Mouse (Mus musculus) thymus, postnatal 10 days (tissue): ENCODE data around the gene Utf1.

Source experiments
- DNase-seq, 2 experiments: peaks; one replicate each; pipeline ENCODE4 v3.0.0; 2021; ENCODE audit warnings: low spot score in 2 of 2

Utf1 gene

DNA sequence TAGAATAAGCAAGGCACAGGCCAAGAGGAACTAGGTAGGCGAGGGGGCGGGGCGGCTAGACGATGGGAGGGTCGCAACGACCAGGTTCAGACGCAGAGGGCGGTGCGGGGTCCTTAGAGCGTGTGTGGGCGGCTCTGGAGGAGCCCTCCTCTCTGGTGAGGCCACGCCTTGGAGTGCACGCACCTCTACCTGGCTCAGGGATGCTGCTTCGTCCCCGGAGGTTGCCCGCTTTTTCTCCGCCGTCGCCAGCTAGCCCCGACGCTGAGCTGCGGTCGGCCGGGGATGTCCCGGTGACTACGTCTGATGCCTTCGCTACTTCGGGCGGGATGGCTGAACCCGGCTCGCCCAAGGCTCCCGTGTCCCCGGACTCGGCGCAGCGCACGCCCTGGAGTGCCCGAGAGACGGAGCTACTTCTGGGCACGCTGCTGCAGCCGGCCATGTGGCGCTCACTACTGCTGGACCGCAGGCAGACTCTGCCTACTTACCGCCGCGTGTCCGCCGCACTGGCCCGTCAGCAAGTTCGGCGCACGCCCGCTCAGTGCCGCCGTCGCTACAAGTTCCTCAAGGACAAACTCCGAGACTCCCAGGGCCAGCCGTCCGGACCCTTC is at the start of gene Utf1:
Gene Utf1, plus strand, starts transcription at position 116 of the 608 bp plus-strand sequence.
- DNase-seq: no peak

DNA sequence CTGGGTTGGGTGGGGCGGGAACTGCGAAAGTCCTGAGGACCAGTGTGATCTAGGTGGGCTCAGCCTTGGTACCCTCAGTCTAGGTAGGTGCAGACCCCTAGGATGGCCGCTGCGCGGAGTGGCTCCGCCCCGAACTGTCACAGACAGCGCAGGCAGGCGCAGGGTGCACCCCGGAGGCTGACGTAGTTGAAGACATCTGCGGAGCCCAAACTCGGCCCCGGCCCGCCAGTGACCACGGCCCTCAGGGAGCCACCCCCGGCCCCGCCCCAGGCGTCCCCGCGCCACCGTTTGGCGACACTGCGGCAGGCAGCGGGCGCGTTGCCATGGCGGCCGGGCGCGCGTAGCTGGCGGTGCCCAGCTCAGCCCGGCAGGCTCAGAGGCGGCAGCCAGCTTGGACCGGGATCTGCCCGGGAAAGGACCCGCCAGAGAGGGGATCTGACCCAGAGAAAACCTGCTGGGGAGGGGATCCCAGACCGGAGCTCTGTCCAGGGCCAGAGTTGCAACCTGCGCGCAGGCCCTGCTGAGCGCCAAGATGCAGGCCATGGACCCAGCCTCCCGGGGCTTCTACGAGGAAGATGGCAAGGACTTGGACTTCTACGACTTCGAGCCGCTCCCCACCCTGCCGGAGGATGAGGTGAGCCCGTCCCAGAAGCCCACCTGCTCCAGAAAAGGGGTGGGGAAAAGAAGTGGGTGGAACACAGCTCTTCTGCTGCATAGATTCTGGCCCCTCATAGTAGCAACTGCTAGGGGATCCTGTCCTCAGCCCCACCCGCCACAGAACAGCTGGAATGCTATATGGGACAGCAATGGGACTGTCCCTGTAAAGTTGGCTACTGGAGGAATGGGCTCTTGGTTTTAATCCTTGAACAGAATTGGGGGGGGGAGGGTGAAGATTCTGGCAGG is 48.7 kb upstream of the Utf1 start, which contains the start of gene Kndc1:
Gene Kndc1, plus strand, starts transcription at position 42 of the 903 bp plus-strand sequence.
- DNase-seq: no peak

DNA sequence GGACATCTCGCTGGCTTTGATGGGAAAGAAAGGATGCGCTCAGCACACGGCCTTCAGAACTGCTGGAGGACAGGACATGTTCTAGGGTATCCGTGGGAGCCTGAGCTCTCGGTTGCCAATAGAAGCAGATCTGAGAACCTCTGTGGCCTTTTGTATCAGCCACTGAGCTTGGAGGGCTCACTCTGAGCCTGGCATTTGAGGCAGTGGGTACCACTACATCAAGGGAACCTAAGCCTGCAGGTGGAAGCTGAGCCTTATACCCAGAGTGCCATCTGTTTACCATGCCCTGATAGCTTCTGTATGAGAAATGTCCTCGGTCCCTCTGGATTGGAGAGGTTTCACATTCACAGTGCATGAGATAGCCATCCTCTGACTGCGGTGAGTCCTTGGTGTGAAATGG is 47.3 kb upstream of the Utf1 start:
- no peak for DNase-seq

DNA sequence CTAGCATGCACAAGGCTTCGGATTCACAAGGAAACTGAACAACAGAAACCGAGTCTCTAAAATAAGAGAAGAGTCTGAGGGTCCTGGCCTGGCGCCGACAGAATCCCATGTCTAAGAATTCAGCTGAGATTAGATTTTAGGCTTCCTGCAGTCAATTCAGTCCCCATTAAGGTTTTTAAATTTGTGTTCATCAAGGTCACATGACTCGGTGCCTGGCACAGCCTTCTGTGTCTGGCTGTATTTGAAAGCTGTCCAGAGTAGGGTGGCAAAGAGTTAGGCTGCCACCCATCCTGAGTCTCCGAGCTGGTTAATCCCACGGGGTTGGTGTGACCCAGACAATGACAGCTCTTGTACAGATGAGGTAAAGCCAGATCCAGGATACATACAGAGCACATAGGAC is 46.8 kb upstream of the Utf1 start:
- DNase-seq: no peak

DNA sequence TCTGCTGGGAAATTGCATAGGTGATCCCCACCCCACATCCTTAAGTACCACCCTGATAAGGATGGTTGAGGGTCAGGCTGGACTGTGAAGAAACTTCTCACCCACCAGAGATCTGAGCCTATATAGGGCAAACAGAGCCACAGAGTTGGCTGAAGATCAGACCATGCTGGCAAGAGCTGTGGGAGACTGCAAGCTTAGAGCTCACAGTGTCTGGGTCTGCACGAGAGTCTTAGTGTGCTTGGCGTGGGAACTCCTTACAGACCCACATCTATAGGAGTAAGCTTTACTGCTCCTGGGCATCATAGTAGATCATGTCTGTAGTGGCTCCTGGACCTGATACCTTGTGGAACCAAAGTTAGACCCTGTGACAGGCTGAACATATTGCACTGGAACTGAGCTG is 45.0 kb upstream of the Utf1 start:
- DNase-seq: no peak

DNA sequence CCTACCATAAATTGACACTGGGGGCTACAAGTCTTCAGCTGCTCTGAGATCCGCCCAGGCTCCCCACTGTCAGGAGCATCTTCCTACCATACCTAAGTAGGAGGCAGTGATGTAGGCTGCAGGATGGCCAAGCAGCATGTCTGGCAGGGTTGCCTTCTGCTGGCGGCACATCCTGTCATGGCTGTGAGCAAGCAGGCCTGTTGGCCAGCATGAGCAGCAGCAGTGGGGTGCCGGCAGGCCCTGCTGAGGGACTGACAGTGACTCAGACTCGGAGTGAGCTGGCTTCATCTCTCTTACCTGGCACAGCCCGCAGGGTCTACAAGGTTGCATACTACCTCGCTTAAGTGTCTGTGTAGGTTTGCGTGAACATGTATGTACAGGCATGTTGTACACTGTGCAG is 44.1 kb upstream of the Utf1 start:
- DNase-seq: no peak

DNA sequence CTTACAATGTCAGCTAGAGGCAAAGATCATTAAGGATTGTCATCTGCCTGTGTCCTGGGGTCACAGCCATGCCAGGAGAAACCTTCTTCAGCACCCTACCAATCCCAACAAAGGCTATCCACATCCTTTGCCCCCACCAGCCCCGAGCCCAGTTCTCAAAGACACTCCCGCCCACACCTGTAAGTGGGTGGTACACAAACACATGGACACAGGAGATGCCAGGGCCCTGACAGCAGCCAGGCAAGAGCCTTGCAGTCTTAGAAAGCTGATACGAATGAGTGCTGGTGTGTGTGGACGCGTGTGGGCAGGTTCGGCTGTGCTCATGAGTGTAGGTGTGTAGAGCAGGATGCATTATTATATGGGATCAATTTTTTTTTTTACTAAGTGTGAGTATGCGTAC is 43.1 kb upstream of the Utf1 start:
- no peak for DNase-seq

DNA sequence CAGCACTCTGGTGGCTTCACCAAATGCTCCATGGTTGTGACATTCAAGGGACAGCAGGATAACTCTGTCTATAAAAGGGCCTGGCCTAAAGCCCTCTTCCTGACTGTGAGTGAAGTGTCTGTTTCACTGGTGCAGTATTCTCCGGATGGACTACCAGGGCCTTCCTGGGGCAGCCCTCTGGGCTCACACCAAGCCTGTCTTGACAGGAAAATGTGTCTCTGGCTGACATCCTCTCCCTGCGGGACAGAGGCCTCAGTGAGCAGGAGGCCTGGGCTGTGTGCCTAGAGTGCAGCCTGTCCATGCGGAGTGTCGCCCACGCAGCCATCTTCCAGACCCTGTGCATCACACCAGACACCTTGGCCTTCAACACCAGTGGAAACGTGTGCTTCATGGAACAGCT is 42.7 kb upstream of the Utf1 start:
- DNase-seq: no peak

DNA sequence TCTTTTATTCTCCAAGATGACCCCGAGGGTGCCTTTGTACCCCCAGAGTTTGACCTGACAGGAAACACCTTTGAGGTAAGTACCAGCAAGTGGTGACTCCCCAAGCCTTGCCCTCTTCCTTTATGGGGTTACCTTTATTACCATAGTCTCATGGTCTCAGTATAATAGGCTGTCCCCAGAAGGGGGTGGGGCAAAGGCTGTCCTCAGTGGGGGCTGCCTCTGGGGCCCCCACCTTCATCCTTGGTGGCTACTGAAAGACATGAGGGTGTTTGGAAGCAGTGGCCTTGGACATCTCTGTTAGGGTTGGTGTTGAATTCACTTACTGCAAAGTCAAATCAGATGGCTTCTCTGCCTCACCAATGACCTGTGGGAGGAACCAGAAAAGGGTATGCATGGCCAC is 41.6 kb upstream of the Utf1 start:
- DNase-seq: no peak

DNA sequence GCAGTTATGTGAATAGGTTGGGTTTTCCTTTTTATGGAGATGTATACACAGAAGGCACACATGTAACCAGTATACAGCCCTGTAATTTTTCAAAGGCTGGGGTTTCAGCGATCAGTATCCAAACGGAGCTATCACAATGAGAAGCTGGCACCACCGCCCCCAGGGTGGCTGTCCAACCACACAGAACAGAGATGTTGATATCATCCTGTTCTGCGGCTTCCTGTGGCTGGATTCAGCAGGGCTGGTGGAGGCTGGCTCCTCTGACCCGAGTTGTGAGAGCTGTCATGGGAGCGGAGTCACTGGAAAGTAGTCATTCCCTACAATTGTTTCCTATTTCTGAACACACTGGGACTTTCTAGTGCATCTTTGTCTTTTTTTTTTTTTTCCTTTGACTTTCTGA is 38.3 kb upstream of the Utf1 start:
- DNase-seq: no peak

DNA sequence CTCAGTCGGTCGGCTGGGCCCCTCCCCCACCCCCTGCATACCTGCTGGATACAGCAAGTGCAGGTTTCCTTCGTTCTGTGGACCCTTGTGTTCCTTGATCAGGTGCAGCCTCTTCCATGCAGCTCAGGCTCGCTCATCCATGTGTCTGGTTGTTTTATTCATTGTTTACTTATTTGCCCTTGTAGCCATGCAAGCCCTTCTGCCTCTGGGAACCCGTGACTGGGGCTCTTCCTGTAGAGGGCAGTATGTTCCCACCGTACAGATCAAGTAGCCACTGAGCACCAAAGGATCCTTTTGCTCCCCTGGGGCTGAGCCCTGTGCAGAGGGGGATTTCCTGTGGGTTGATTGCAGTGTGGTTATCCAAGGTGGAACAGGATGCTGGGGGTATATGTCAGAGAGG is 37.9 kb upstream of the Utf1 start:
- DNase-seq: peak in 1 of 2 experiments; percentile 44

DNA sequence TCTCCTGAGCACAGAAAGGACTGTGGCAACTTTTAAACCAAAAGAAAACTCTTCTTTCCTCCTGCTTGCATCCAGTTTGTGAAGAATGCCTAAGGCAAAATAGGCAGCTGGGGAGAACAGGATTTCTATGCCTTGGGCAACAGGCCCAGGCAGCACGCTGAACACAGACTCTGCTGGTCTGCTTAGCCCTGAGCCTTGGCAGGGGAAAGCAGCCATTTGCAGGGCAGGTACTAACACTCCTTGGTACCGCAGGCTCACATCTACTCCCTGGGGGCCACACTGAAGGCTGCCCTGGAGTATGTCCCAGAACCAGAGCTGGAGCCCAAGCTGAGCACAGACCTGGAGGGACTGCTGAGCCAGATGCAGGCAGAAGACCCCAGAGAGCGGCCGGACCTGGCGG is 35.4 kb upstream of the Utf1 start:
- DNase-seq: no peak

DNA sequence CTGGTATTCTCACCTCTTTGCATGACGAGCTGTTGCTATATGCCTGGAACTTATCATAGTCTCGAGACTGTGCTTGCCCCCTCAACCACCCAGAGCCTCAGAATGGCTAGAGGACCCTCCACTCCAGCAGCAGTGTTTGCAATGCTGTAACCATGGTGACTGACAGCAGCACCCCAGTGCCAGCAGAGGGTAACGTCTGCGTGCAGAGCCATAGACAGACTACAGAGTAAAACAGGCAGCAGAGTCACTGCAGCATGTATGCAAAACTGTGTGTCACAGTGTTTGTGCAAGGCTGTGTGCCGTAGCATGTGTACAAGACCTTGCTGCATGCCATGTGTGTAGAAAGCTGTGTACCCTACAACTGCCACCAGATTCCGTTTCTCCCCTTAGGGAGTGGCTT is 34.1 kb upstream of the Utf1 start:
- DNase-seq: no peak

DNA sequence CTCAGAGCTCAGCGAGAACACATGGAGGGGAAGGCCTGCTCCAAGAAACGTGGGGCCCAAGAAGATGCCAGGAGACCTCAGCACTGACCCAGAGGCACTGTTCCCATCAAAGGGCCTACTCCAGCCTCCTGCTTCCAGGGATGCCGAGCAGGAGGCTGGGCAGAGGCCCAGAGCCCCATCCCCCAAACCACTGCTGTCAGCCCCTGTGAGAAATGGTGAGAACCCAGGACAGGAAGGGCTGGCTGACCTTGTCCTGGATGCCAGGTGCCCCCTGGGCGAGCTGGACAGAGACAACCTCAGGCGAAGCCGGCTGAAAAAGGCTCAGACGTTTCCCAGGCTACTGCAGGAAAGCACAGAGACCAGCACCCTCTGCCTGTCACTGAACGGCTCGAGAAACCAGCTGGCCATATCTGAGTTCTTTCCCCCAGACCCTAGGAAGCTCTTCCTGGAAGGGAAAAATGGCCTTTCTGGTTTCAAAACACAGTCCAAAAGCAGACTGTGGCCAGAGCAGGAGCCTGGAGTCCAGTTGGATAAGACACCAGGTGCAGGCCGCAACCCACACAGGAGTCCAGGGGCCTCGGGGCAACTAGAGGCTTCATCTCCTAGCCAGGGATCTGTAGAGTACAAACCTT is 33.3 kb upstream of the Utf1 start:
- no peak for DNase-seq

DNA sequence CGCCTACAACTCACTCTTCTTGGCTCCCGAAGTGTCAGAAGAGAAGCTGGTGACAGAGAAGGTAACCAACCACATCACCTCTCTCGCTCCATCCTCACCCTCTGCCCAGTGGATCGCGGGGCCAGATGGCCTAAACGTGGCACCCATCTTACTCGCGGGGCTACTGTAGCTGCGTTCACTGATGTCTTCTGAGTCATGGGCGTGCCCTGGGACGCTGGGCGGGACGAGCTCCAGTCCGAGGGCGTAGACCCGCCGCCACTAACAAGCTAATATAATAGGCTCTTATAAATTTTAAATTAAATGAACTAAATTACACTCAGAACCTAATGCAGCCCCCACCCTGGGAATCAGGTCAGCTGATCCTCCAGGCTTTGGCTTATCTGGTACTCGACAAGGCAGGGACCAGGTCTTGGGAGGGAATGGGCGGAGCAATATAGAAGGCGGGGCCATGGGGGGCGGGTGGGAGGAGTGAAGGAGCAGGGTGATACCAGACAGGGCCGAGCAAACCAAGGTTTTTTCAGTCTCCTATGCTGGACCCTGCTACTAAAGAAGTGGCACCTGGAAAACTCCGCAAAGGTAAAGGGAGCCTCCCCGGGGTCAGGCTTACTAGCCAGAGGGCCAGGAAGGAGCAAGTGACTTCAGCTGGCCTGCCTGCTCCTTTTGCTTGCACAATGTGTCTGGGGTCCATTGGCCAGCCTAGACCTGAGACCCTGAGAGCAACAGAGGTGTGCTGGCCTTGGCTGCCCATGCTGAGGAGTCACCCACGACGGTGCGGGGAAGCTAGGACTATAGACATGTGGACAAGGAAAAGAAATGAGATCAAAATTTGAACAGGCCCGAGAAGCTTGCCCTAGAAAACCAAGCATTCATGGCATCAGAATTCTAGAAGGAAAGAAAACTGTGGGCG is 29.2 kb upstream of the Utf1 start:
- no peak for DNase-seq

DNA sequence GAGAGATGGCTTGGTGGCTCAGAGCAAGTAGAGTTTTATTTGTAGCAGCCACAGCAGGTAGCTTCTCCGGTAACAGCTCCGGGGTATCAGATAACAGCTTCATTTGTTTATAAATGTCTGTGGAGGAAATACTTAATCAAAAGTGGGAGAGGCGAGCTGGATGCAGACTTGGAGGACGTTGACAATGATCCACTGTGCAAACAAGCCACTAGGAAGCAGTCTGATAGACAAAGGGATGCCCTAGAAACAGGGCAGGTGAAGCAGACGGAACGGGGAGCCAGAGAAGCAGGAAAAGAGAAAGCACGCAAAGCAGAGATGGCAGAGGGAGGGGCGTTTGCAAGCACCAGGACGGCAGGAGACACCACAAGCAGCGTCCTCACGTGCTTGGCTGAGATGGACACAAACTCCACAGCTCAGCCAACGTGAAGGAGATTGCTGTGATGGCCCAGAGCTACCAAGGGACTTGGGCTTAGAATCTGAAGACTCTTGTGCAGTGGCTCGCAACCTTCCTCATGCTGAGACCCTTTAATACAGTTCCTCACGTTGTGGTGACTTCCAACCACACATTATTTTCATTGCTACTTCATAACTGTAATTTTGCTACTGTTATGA is 27.8 kb upstream of the Utf1 start:
- DNase-seq: no peak

DNA sequence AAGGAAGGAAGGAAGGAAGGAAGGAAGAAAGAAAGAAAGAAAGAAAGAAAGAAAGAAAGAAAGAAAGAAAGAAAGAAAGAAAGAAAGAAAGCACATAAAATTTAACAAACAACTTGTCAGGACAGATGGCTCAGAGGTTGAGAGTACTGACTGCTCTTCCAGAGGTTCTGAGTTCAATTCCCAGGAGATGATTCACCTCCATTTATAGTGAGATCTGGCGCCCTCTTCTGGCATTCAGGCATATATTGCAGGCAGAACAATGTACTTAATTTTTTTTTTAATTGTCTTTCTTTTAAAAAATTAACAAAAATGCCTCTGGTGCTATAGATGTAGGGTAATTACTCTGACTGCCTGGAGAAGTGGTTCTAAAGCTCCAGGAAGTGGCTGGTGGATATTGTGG is 27.2 kb upstream of the Utf1 start:
- no peak for DNase-seq

DNA sequence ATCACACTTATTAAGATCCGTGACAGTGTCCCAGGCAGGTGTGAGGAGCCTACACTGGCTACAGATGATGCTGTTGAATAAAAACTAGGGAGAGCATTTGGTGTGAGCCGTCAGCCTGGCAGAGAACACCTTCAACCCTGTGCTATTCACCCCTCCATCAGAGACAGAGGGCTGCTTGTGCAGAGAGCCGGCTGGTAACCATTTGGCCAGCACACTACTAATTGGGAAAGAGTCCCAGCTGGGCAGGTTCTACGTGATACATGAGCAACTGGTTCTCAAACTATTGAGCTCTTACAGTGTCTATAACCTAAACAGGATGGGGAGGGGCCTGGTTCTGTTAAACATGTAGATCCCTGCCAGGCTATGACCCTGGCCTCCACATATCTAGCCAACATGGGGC is 25.3 kb upstream of the Utf1 start:
- DNase-seq: no peak

DNA sequence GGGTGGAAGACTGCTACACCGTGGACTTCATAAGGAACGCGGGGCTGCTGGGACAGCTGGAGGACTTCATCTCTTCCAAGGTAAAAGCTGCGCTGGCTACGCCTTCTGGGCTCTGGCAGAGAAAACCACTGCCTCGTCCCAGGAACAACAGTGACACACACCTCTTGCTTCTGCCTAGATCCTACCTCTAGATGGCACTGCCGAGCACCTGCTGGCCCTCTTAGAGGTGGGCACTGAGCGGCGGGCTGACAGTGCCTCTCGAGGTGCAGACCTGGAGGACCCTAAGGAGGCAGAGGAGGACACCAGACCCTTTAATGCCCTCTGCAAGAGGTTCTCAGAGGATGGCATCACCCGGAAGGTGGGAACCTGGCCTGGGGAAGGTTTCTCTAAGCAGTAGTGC is 12.9 kb upstream of the Utf1 start:
- peak; percentile 13 to 61 for DNase-seq

DNA sequence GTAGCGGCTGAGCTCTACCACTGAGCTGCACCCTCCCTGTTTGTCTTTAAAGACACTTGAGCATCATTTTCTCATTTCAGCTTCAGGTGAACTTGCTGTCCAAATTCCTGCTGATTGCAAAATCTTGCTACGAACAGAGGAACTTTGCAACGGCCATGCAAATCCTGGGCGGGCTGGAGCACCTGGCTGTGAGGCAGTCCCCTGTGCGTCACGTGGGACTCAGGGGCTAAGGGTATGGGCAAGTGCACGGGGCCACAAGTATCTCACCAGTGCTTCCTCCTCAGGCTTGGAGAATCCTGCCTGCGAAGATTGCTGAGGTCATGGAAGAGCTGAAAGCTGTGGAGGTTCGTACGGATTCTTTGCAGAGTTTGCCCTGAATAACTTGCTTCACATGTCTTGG is 6.9 kb upstream of the Utf1 start:
- no peak for DNase-seq

DNA sequence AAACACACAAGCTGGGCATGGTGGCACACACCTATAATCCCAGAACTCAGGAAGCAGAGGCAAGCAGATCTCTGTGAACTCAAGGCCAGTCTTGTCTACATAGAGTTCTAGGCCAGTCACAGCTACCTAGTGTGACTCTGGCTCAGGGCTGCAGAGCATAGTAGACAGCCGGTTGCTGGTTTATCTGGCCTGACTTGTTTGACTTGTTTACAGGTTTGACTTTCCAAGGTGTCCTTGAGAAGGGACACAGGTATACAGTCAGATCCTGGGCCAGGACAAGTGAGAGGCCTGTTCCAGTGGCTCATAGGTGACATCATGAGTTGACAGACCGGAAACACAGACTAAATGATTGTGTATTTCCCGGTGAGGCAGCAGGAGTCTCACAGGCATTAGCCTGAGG is 6.5 kb upstream of the Utf1 start:
- no peak for DNase-seq
